Mouse (Mus musculus) right cerebral cortex, postnatal 10 days (tissue): ENCODE measurements around the gene Htt.

ENCODE experiments used
- DNase-seq, 2 experiments: peaks; one replicate each; pipeline ENCODE4 v3.0.0; 2021; ENCODE audit warnings: low spot score in 2 of 2

Htt gene

DNA sequence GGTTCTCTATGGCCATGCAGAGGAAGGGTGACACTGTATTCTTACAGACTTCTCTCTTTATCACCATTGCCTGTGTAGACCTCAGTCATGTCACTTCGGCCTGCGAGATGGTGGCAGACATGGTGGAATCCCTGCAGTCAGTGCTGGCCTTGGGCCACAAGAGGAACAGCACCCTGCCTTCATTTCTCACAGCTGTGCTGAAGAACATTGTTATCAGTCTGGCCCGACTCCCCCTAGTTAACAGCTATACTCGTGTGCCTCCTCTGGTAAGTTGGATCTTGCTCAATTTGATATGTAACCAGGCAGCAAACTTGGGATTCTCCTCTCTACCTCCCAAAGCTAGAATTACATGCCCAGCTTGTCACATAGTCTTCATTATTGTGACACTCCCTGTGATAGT, 127.7 kb downstream of the Htt start:
- DNase-seq = no peak

DNA sequence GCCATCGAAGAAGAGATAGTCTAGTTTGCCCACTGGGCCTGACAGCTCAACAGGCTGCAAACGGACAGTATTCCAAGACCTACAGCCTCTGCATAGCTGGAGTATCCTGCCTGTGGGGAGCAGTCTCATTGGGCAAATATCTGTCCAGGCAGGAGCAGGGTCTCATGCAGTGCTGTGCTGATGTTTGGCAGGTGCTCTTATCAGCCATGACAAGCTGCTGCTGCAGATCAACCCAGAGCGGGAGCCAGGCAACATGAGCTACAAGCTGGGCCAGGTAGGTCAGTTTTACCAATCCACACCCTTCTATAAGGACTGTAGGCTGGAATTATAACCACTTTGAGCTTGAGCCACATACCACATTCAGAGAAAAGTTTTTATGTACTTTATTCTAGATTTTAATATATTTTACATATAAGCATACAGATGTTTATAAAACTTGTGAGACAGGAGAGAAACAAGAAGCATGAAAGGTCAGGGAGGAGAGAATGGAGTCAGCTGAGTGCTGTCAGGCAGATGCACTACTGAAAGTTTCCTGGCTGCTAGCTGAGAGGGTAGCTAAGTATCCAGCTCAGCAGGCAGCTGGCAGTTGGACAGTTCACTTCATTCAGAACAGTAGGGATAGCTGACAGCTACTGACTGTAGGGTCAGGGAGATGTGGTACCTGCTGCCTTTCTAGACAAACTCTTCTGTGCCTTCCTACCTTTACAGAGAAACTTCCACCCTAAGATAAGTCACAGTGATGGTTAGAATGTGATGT, 135.3 kb downstream of the Htt start:
- DNase-seq = no peak

DNA sequence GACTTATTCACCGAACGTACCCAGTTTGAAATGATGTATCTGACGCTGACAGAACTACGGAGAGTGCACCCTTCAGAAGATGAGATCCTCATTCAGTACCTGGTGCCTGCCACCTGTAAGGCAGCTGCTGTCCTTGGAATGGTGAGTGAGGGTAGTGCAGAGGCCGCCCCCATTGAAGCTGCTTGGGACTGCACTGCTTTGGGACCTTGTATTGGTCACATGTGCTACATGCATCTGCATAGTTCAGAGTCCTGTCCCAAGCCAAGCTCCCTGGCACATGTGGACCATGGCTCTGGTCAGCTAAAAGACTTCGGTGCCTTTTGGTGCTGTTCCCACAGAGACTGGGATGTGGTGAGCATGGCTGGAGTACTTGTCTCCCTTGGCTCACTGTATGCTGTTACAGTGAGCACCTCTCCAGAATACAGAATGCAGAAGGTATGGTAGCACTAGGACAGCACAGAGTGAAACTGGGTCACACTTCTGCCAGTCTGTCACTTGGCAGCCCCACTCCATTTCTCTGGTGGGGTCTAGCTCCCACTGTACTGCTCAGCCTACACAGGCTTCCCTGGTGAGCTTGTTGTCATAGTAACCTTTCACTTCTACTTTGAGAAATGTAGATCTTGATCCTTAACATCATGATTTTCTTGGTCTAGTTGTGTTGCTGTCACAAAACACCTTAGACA, 138.4 kb downstream of the Htt start:
- DNase-seq = peak in 1 of 2 experiments; percentile 59

DNA sequence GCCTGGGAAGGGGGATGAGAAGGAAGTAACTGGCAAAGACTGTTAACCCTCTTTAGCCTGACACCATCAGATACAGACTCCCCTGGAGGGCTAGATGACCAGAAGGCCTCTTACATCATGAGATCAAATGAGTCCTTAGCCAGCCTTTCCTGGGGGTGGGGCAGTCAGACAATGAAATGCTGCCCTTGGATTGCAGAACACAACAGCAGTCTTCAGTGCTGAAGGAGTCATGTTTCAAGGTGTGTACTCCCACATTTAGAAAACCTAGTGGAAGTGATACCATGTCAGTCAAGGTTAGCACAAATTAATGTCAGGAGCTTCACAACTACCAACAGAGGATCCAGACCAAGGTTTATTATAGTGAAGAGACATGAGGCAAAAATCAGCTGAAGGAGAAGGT, 140.8 kb downstream of the Htt start:
- DNase-seq = no peak

DNA sequence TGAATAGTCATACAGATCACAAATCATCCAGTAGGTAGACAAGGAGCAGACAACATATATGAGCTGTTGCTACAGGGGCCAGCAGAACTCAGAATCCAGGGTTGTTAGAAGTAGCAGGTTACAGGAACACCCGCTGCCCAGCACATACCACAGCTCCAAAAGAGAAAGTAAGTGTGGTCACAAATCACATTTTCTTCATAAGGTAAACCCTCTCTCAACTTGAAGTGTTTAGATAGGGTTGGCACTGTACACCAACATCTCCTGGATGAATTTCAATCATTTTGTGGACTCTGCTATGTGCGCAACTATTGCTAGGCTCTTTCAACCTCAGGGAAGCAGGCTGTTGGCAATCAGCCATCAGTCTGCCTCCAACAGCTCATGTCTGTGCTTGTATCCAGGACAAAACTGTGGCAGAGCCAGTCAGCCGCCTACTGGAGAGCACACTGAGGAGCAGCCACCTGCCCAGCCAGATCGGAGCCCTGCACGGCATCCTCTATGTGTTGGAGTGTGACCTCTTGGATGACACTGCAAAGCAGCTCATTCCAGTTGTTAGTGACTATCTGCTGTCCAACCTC, 141.4 kb downstream of the Htt start:
- peak; percentile 78 to 80 for DNase-seq

DNA sequence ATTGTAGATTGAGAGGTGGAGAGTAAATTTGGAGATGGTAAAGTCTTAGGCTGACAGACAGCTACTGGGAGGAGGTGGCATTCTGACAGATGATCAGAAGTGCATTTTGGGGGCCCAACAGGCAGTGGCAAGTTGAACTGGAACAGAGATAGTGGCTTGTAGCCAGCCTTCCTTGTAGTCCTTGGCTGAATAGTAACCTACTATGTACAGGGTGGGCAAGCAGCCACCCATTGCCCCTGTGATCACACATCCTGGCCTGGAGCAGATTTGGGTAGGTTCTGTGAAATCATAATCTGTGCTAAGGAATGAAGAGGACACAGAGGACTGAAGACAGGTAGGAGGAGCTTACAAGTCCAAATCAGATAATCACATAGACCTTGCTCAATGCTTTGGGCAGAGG, 142.9 kb downstream of the Htt start:
- no peak for DNase-seq

DNA sequence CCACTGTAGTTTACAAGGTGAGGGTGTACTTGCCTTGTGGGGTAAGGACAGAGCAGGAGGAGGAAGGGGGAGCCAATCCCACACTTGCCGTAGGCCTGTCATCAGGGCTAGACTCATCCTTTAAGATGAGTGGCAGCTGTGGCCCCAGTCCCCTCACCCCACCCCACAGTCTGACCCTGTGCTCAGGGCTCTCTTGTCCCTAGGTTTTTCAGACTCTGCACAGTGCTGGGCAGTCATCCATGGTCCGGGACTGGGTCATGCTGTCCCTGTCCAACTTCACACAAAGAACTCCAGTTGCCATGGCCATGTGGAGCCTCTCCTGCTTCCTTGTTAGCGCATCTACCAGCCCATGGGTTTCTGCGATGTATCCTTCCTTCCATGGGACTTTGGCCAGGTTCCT, 145.7 kb downstream of the Htt start:
- no peak for DNase-seq

DNA sequence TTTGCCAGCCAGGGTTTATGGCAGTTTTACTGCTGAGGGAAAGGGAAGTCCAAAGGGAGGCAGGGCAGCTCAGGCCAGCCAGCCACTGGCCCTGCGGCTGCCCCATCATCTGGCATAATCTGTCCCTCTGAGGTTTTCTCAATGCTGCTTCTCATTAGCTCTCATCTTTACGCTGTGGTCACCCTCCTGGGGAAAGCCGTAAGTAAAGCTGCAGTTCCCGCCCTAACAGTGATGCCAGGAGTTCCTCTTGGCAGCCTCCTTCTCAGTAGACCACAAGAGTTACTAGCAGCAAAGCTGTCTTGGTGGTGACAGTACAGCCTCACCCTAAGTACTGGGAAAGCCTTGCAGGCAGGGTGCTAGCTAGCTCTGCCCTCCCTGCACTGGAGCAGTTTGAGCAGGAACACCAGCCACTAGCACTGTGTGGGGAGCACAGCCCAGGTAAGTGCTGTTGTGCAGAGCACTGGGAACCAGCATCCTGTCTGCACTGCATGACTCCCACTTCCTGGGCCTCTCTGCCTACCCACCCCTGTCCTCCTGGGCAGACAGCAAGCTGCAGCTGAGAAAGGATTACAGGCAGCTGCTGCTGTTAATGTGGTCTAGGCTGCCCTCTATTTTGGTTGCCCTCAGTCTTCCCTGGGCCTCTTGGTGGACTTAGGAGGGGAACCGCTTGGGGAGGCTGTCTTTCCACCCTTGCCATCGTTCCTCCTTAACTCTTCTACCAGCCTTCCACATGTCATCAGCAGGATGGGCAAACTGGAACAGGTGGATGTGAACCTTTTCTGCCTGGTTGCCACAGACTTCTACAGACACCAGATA, 146.6 kb downstream of the Htt start, which contains the start of gene Msantd1:
Gene Msantd1 (plus strand): TSS at position 103 of the 816 bp plus-strand sequence.
- DNase-seq = no peak

DNA sequence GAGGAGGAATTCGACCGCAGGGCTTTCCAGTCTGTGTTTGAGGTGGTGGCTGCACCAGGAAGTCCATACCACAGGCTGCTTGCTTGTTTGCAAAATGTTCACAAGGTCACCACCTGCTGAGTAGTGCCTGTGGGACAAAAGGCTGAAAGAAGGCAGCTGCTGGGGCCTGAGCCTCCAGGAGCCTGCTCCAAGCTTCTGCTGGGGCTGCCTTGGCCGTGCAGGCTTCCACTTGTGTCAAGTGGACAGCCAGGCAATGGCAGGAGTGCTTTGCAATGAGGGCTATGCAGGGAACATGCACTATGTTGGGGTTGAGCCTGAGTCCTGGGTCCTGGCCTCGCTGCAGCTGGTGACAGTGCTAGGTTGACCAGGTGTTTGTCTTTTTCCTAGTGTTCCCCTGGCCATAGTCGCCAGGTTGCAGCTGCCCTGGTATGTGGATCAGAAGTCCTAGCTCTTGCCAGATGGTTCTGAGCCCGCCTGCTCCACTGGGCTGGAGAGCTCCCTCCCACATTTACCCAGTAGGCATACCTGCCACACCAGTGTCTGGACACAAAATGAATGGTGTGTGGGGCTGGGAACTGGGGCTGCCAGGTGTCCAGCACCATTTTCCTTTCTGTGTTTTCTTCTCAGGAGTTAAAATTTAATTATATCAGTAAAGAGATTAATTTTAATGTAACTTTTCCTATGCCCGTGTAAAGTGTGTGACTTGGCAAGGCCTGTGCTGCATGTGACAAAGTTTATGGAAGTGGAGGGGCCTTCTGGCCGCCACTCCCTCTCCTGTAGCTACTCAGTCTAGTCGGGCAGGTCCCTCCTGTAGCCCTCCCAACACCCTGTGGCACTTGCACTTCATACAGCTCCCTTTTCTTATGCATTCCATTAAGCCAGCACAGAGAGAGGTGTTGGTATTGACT, 147.4 kb downstream of the Htt start:
- DNase-seq = no peak

DNA sequence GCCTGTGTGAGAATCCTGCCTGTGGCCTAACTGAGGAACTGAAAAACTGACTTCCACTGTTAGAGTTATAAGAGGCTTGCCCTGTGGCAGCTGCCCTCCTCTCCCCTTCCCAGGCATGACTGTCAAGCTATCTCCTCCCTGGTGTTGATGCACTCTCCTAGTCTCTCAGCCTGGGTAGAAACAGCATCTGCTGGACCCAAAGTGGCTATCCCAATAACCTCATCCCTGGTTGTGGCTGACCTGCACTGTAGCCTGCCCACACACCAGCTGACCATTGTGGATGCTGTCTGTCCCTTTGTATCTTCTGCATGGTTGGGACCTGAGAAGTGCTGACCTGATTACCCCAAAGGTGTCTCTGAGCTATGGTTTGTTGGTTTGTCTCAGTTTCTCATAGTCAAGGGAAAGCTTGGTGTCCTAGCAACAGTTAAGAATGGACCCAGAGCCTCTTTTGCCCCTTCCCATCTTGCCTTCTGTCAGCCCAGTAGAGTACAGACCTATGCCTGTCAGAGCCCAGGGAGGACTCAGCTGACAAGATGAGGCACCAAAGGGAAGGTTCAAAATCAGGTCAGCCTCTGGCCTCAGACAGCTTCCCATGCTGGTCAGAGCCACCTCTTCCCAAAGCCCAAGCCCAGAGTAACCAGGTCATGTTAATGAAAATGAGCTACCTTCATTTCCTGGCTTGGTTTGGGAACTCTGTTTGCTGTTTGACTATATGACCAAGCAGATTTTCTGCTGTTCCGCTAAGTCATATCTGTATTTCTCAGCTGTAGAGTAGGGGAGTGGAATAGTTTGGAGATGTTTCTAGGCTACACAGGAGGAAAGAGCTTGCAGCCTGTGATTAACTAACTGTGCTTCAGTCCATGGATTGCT, 148.3 kb downstream of the Htt start:
- no peak for DNase-seq

DNA sequence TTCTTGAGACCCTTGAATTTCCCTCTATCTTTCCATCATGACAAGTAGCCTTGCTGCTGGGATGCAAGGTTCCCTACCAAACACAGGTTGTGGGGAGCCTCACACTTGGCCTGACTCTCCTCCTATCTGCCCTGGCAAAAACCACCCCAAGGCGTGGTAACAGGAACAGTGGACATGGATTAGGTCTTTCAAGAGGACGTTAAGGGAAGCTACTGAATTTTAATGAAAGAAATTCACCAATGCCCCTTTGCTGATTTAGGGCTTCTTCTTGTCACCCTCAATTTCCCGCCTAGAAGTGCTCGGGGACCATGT, 148.9 kb downstream of the Htt start:
- no peak for DNase-seq

DNA sequence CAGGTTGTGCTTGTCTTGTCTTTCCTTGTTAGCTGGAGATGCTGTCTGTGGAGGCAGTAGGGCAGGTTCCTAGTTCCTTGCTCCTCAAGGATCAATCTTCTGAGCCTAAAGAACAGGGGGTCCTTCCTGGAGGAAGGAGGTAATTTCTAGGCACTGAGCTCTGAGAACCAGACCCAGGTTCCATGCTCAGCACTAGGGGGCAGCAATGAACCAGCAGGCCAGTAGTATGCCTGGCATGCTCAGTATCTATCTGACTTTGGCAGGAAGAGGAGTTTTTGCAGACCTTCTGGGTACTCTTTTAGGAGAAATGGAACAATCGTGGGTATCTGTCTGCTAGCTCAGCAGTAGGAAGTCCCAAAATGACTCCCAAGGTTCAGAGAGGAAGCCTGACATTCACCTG, 154.3 kb downstream of the Htt start:
- DNase-seq = peak; percentile 88

DNA sequence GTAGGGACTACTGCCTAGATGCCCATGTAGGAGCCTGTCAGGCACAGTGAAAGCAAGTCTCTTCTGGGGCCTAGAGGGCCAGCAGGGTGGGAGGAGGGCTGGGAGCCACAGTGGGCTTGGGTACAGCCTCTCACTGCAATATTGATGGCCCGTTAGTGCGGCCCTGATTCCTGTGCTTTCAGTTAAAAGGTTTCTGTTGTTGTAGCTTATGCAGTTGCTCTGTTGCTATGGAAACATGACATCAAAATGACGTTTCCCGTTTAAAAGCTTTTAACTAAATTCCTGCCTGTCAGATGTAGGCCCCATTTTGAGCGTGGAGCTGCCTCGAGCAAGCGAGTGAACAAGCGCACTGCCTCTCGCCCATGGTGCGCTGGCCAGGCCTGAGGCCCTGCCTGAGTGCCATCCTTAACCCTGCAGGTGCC, 155.7 kb downstream of the Htt start:
- DNase-seq = peak; percentile 54 to 69

DNA sequence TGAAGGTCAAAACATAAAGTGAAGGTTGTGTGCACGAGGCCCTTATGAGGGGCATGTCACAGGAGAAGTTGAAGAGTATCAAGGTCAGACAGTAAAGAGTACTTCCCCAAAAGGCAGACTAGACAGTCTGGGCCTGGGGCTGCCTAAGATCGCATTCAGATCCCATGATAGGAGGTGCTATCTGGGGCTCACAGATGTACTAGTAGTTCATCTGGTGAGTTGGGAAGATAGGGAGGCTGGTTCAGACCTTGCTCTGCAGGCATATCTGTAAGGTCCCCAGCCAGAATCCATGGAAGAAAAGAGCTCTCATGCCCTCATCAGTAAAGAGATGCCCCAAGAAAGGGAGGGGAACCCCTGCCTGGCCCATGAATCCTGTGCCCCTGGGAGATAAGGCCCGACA, 157.2 kb downstream of the Htt start:
- no peak for DNase-seq

DNA sequence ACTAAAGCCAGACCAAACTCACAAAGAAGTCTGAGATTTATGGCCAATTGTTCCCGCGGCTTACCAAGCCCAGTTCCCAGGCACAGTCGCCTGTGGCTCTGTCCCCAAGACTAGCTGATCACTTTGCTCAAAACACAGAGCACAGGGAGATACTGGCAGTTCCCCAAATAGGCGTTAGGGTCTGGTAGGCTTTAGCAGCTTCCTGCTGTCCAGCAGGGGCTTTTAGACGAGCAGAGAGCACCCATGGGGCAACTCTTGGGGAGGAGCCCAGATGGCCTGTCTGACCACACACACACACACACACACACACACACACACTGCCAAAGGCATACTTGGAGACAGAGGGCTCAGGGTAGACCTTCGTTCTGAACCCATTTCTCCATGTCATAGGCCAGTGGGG, 161.0 kb downstream of the Htt start:
- no peak for DNase-seq

DNA sequence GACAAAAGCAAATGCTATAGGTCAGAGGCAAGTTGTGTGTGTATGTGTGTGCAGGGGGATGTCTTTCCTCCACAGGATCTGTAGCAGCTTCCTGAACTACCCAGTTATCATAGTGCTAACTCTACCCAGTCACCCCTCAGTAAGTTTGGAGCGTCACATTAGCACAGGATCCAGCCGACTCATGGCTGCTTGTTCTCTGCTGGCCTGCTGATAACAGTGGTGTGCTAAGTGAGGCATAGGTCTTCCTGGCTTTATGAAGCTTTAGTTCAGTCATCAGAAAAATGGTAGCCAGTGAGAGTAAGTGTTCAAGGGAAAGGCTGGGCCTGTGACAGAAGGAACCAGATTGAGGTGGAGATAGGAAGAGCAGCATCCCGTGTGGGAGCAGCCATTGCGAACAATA, 162.4 kb downstream of the Htt start:
- DNase-seq = no peak

DNA sequence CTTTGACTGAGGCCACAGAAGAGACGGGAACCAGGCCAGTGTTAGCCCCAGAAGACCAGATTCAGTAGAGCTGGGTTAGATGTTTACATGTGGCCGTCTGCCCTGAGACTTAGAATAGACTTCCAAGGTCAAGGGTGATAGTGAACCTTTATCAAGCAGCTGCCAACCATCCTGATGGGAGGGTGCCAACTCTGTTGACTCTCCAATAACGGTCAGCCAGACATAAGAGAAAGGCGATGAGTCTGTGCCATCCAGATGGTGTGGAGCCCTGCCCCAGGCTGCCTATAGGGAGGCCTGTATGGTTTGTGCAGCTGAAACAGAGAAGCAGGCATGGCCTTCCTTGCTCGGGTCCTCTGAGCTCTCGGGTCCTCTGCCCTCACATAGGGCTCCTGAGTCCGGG, 163.0 kb downstream of the Htt start:
- no peak for DNase-seq

DNA sequence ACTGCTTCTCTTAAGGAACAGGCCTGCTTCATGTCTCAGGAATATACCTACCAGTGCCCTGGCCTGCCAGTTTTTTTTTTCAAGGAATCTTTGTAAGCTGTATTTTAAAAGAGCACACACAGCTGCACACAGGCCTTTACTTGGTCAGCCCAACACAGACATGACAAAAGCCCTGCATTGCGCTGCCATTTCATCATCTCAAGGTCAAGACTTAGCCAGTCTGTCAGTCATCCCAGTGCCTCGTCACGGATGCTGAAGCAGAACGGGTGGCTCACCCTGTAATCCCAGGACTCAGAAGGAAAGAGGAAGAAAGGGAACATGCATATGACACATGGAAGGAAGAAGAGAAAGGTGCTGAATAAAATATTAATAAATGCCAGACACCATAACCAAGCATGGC, 166.1 kb downstream of the Htt start:
- no peak for DNase-seq

DNA sequence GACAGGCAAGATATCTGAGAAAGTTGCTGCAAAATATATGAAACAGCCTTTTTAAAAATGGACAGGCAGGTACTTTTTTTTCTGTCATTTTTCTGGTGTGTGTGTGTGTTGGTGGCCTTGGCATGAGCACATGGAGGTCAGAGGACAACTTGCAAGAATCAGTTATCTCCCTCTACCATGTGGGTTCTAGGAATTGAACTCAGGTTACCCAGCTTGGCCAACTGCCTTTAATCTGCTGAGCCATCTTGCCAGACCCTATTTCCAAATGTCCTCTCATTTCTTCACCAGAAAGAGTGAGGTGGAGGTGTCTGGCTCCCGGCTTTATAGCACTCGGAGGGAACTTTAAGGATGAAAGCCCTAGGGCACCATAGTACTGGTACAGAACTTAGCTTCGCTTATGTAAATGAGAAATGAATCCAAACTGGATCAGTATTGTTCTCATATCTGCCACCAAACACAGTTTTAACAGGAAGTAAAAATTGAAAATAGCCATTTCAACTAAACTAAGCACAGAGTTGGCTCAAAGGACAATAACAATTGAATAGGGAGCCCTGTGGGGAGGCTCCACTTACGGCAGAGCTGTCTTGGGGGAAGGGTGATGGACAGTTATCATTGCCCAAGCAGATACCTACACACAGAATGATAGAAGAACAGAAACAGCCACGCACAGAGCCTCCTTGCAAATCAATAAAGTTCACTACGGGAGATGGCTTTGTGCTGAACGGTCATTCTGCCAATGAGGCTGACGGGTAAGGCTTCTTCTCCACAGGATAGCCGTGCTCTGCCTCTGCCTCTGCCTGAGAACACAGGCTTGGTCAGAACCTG, 168.8 kb downstream of the Htt start:
- no peak for DNase-seq

DNA sequence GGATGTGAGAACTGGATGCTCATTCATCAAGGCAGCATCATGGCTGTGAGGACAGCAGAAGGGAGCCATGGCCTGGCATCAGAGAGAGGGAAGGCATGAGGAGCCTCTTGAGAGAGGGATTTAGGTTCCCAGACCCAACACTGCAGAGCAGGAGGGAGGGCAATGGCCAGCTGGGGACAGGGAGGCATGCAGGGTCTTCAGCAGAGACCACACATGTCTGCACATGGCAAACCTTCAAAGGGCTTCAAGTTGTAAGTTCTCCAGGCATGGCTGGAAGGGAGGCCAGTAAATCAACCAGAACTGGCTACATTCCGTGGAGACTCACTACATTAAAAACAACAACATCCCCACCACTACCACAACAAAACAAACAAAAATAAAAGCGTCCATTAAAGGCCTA, 169.6 kb downstream of the Htt start:
- no peak for DNase-seq
